Mouse (Mus musculus): Measurements from ENCODE around the gene Psmb8.
"Not testable (repeated sequence)": the region's sequence is repeated elsewhere in the genome, so short reads cannot be mapped to it uniquely, and the experiment has no call there.

GRCm38 (mm10) chr17:34220401-34220800, 22.9 kb downstream of the Psmb8 start:
- not testable (repeated sequence) for TF ChIP-seq POLR2A (IDR thresholded peaks at IDR 0.05; ENCODE audit: low read depth, low read length); CTCF (IDR thresholded peaks at IDR 0.05; ENCODE audit: extremely low read depth, insufficient read depth, insufficient read length, insufficient replicate concordance)
